Mouse (Mus musculus) left cerebral cortex, postnatal 14 days (tissue): ENCODE results near the gene Capns1. TPM values are rescaled to one million over a fixed set of nuclear protein-coding genes. Genes with fewer than 3 reads are reported as not detected.

ENCODE experiments used
- total RNA-seq, 2 experiments: library from RNA; stranded (reverse); gene quantifications; 2 replicates each; pipeline ENCODE4 v1.2.3; 2021

The Capns1 gene
- total RNA-seq, 2 experiments from 2014 or later = 194 to 196 TPM

Other genes with a start within 250 kb of the Capns1 start
- 10 to 100 TPM; 19.9 to 21.4 TPM for gene Zfp74, start 244.7 kb downstream of the Capns1 start, total RNA-seq
- gene Zfp568, start 214.9 kb downstream of the Capns1 start, total RNA-seq = 1 to 10 TPM; 3.7 TPM
- 1 to 10 TPM; 6.6 to 7.0 TPM for gene Zfp14, start 147.4 kb downstream of the Capns1 start, total RNA-seq
- 1 to 10 TPM; 2.7 to 4.3 TPM for gene Zfp82, start 125.9 kb downstream of the Capns1 start, total RNA-seq
- under 1 TPM in 1 of 2 experiments, not detected in 1; 0.59 TPM for gene Gm26920, start 108.4 kb downstream of the Capns1 start, total RNA-seq
- gene Zfp566, start 108.3 kb downstream of the Capns1 start, total RNA-seq = 1 to 10 TPM; 5.6 to 6.5 TPM
- gene Zfp260, start 104.0 kb downstream of the Capns1 start, total RNA-seq = 10 to 100 TPM; 54.8 to 67.7 TPM
- 10 to 100 TPM; 29.8 to 35.3 TPM for gene Zfp382, start 76.9 kb downstream of the Capns1 start, total RNA-seq
- gene Zfp146, start 29.1 kb downstream of the Capns1 start, total RNA-seq = 10 to 100 TPM; 45.7 to 47.1 TPM
- gene Cox7a1, start 14.7 kb downstream of the Capns1 start, total RNA-seq = 1 to 10 TPM; 3.4 to 4.9 TPM
- 10 to 100 TPM; 55.8 to 59.8 TPM for gene Polr2i, start 33.1 kb upstream of the Capns1 start, total RNA-seq
- 100 to 1,000 TPM; 149 to 153 TPM for gene Tbcb, start 33.5 kb upstream of the Capns1 start, total RNA-seq
- gene Ovol3, start 36.9 kb upstream of the Capns1 start, total RNA-seq = not detected
- under 1 TPM in 1 of 2 experiments, not detected in 1; 0.26 TPM for gene Thap8, start 81.3 kb upstream of the Capns1 start, total RNA-seq
- 1 to 10 TPM; 1.2 to 2.0 TPM for gene Wdr62, start 81.6 kb upstream of the Capns1 start, total RNA-seq
- 100 to 1,000 TPM; 499 to 503 TPM for gene Clip3, start 92.9 kb upstream of the Capns1 start, total RNA-seq
- gene Alkbh6, start 109.9 kb upstream of the Capns1 start, total RNA-seq = 10 to 100 TPM; 53.4 to 55.3 TPM
- gene Syne4, start 116.0 kb upstream of the Capns1 start, total RNA-seq = 1 to 10 TPM; 6.9 to 8.2 TPM
- under 1 TPM; 0.40 to 0.44 TPM for gene E130208F15Rik, start 122.9 kb upstream of the Capns1 start, total RNA-seq
- gene Sdhaf1, start 125.1 kb upstream of the Capns1 start, total RNA-seq = 10 to 100 TPM in 1 of 2 experiments, 1 to 10 TPM in 1; 7.3 to 10.2 TPM
- 10 to 100 TPM; 39.1 to 42.5 TPM for gene Lrfn3, start 164.0 kb upstream of the Capns1 start, total RNA-seq
- 10 to 100 TPM; 24.9 to 26.1 TPM for gene Tyrobp, start 214.9 kb upstream of the Capns1 start, total RNA-seq
- gene Hcst, start 221.0 kb upstream of the Capns1 start, total RNA-seq = 1 to 10 TPM in 1 of 2 experiments, not detected in 1; 2.6 TPM
- 1 to 10 TPM; 2.8 to 4.2 TPM for gene Nfkbid, start 222.9 kb upstream of the Capns1 start, total RNA-seq
- 1,000 to 10,000 TPM; 1,098 to 1,148 TPM for gene Aplp1, start 246.7 kb upstream of the Capns1 start, total RNA-seq